Mouse (Mus musculus): ENCODE measurements at regions not wholly inside any gene's neighbourhood (a gene's known extent, or its start where the extent isn't known, plus 50 kb on each side); places are given as distances from the start of the nearest gene placed in this dataset.

DNA sequence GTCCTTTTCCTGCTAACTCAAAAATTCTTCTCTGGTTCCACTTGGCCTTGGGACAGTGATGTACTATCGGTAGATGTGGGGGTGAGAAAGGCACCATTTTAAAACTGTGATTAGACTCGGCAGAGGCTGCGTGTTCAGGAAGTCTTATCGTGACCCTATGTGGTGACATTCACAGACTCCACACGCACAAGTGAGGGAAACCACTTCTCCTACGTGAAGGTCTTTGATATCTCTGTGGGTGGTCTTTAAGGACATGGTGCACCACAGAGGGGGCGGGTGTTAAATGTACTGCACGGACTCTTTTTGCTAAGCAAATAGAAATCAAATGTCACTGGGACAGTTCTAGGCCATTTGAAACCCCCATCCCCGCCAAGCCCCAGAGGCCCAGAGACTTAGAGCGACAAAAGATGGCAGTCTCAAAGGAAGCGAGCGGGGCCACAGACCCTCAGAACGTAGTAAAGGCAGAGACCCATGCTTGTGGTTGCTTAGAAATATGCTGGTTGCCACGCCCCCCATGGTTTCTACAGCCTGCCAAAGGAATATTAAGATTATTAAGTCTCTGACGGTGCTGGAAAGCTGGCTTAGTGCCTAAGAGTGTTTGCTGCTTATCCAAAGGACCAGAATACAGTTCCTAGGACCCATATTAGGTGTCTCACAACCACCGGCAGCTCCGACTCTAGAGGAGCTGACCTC is 73.6 kb upstream of the Slc45a1 start:
- DNase-seq (ENCODE audit: low spot score) = no peak

DNA sequence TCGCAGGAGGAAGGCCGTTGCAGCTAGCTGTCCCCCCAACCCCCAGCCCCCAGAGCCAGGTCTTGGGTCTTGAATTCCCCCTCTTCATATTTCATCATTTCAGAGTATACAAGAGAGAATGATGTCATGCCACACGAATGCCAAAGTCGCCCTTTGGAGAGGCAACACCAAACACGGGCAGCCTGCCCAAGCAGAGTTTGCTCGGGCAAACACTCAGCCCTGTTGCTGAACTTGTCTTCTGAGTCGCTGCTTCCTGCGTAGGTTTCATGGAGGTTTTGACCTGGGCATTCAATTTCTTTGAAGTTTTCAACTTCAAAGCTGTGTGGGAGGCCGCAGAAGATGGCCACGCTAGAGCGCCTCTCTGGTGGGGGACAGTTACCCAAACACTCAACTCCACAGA is 72.8 kb upstream of the Slc45a1 start:
- DNase-seq (ENCODE audit: low spot score) = no peak

DNA sequence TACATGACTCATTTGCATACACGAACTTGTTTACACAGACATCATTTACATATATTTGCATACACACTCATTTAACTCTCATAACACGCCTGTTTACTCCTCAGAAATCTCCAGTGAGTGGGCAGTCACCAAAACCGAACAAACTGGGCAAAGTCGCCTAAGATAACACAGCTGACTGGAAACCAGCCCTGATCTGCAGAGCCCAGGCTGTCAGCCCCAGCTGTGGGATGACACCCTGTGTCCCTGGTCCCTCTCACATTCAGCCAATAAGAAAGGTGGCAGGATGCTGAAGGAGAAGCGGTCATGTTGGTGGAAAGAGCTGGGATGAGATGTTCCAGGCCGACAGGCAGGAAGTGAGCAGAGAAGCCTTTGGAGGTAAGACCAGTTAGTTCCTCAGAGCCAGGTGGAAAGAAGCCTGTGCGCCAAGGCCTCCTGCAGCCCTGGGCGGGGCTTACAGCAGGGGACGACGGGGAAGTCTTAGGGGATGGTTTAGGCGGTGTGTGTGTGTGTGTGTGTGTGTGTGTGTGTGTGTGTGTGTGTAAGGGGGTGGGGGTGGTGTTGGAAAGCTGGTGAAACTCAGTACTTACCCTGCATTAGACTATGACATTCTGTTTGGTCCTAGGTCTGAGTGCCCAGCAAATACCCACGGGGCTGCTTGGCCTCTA is 69.8 kb upstream of the Slc45a1 start:
- DNase-seq (ENCODE audit: low spot score) = no peak

DNA sequence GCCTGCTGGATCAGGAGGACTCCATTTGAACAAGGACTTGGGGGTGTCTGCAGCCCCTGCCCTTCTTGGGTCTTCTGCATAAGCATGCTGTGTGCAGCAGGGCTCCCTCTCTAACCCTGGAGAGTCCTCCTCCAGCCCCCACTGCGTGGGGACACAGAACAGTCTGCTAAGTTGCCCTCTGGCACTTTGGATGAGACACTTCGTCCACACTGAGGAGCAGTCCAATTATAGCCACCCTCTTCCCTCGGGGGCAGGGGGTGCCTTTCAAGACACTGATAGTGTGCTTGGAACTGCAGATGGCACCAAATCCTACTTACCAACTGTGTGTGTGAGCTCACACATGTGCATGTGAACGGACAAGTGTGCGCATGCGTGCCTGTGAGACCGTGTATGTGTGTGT is 65.9 kb upstream of the Slc45a1 start:
- DNase-seq (ENCODE audit: low spot score) = no peak

DNA sequence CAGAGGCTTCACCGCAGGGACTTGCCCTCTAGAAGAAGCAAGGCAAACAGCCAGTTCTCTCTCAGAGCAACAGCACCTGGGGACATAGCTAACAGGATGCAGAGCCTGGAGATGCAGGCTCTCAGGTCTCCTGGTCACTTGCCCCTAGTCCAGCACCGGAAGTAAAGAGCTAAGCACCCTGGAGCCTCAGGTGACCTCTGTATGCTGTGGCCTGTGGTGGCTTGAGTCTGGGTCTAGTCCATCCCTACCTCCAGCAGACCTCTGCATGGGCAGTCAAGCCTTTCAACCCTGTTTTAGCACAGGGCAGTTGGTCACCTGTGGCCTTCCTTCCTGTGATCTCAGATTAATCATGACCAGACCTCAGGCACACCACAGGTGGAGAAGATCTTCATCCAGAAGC is 63.1 kb upstream of the Slc45a1 start:
- DNase-seq (ENCODE audit: low spot score) = no peak

DNA sequence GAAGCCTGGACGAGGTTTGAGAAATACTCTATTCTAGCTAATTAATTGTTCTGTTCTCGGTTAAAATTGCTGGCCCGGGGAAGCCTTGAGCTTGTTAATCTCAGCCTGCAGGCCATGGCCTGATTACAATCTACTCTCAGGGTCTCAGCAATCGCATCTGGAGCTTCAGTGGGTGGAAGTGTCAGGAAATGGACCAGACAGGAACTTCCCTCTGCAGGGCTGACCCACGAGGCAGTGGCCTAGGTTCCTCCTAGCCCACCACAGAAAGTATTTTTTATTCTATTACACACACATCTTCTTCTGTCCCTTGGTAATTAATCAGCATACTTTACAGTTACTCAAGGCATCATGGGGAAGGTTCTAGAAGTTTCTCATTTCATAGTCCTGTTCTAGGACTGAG is 61.3 kb upstream of the Slc45a1 start:
- DNase-seq (ENCODE audit: low spot score) = no peak

DNA sequence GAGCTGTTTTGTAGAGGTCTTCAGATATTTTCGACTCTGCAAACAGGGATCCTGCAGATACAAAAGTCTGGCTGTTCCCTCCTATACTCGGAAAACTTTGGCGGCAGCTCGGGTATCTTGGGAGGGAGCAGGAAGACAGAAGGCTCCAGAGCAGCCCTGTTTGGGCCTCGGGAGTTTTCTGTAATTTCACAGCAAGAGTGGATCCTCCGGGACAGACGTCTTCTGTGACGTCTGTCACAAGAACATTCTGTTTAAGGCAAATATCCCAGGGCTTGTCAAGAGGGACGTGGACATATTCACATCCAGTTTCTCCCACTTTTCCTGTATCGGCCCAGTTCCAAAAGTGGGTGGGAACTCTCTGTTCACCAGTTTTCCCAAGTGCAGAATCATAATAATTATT is 60.9 kb upstream of the Slc45a1 start:
- no peak for DNase-seq (ENCODE audit: low spot score)

DNA sequence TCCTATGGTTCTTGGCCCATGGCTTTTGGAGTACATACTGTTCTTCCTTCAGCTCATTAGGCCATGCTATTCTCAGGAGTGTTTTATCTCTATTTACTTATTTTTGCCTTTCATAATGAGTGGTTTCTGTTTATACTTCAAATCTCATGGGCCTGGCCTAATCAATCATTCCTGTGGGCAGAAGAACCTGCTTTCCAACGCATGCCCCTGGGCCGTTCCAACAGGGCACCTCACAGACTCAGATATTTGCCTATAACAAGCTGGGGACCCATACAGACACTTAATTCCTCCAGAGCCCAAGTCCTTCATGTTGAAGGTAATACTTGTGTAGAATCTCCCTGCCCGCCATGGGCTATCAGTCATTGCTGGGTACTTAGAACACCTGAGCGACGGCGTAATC is 59.7 kb upstream of the Slc45a1 start:
- no peak for DNase-seq (ENCODE audit: low spot score)

DNA sequence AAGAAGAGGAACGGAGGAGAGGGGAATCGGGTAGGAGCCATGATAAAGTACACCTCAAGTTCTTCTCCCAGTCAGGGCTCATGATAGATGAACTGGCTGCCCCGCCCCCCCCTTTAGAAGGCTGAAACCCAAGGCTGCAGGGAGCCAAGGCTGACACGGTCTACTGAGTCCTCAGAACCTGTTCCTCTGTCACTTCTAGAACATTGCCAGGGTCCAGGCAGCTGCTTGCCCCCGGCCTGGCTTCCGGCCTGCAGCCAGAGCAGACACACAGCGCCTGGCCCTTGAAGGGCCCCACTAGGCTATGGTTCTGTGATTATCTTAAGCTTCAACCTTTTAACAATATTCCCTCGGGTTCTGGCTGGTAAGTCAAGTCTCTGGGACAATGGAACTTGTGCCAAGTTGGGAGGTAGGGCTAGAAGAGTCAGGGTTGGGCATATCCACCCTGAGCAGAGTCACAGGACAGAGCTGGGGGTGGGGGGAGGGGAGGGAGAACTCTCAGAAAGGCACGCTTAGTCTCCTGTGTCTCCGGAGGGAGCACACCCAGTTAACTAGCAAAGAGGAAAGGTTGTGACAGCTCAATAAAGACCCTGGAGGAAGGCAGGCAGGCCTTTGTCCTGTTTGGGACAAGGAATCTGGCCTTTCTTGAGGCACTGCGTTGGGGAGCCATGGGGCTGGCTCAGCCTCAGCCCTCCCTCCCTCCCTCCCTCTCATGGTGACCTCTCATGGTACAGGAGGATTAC is 57.6 kb upstream of the Slc45a1 start:
- no peak for DNase-seq (ENCODE audit: low spot score)

DNA sequence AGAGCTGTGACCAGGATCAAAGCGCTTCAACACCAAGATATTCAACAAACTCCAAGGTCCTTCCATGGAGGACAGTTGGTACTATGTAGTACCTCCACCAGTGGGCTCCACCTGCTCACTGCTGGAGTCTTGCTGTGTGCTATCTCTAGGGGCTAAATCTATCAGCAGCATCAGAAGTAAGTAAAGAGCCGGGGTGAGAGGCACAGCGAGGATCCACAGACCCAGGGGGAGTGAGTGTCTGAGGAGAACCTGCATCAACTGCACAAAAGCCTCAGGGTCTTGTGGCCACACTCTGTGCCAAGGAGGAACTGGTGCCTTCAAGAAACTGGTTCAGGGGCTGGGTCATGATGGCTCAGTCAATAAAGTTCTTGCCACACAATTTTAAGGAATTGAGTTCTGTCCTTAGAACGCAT is 56.6 kb upstream of the Slc45a1 start:
- no peak for DNase-seq (ENCODE audit: low spot score)

DNA sequence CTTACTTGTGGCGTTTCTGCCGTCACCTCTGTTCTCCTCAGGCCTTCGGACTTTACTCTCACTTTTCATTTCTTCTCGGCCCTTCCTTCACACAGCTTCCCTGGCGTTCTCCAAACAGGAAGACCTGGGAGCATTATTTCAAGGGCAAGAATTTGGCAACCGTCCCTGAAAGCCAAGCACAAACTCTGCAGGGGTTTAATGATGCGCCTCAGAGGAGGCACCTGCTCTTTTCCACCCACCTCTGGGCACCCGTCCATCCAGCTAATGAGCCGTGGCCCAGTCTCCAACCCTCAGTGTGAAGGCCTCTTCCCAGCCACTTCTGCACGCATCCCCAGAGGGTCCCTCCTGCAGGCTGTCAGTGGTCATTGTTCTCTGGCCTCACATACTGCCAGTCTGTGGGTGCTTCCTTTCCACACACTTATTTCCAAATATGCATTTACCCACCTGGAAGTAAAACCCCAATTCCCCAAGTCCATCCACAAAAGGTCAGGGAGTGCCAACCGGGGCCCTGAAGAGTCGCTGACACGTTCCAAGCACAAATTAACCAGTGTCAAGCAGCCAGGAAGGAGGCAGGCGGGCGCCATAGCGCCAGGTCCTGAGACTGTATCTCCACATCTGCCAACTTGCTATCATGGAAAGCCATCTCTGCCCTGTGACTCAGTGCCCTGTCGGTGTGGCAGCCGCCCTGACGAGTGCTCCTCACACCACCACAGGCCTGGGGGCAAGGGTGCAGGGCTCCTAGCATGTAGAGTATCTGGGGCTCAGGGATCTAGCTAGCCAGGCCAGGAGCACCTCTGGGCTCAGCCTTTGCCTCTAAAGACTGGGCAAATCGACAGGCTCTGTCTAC is 56.0 kb upstream of the Slc45a1 start:
- DNase-seq (ENCODE audit: low spot score) = peak; percentile 61

DNA sequence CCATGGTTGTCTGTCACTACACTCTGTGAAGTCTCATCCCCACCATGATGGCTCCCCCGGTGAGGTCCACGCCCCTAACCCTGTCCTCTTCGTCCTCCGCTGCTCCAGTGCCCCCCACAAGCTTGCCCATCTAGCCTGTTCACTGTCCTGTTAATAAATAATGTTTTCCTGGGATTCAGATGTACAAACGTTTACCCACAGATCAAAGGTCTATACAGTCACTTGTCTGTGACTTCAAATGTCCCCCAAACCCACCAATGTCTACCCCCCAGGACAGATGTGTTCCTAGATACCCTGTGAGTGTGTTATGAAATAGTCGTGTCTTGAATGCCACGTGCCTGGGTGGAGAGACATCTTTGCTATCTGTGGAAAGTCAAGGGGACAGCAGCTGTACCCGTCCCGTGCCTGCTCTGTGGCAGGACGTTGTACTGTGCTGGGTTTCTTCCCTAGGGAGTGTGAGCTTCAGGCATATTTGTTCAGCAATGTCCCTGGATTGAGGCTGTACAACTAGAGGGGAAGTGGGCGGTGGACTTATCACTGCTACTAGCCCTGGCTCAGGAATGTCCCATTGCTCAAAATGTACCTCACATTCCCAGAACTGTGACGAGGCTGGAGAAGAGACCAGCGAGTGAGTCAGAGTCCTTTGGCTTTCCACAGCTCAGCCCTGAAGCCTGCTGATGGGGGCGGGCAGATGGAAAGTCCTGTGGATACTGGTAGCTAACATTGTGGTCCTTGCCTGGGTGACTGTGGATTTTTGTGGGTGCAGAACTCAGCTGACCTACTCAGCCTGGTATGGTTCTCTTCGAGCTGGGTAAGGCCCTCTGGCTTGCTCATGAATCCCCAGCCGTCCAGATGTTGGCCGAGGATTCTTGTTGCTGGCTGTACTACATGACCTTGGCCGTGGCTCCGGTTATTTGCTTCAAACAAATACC is 55.1 kb upstream of the Slc45a1 start:
- no peak for DNase-seq (ENCODE audit: low spot score)

DNA sequence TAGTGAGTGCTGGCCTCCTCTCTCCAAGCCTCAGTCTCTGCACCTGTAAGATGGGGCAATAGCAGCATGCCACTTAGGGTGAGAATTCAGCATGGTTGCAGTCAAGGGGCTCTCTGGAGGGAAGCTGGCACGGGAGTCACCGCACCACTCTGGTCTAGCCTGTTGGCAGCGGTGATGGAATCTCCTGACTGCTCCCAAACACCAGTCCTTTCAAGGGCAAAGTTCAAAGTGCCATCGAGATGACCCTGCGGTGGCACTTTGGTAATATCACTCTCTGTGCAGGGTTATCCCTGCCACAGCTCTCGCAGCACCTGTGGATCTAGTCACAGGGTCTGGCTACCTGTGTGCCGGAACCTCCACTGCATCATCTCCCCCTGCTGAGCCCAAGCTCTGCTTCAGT is 54.3 kb upstream of the Slc45a1 start:
- no peak for DNase-seq (ENCODE audit: low spot score)

DNA sequence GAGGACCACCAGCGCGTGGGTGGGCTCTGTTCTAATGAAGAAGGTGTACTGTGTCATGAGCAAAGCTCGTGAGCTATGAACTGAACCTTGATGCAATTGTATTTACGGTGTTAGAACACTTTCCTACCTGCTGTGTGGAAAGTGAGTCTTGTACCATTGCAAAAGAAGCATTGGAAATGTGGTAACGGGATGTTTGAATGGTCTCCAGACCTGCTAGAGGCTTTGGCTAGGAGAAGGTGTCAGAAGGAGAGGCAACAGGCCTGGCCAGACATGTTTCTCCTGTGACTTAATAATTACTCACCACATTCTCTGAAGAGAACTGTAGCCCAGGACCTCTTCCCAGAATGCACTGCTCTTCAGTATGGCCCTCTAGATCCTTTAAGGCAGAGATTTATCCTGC is 51.3 kb upstream of the Slc45a1 start:
- no peak for DNase-seq (ENCODE audit: low spot score)
